ENCODE assay signal across 8 mouse cellular contexts in genomic region chr12:69890051-69890450, GRCm38 (mm10). TPM values are rescaled to one million over a fixed set of nuclear protein-coding genes. Genes with fewer than 3 reads are reported as not detected.
A peak's percentile ranks its signal among the peaks of the same experiment; 100 is the strongest.
DNase-seq lines count a peak whose midpoint lies in the region; ATAC-seq and TF ChIP-seq lines count a peak whose summit lies in the region.

No protein-coding gene starts in this region.

- TF ChIP-seq CTCF in layer of hippocampus, adult 2 months (conservative IDR thresholded peaks at IDR 0.05): no peak

- H3K27me3 ChIP-seq in forebrain, embryonic 12.5 days: no peaks in the 10 kb centered on the region
- H3K27me3 ChIP-seq in limb, embryonic 13.5 days: no peaks in the 10 kb centered on the region
- no peaks in the 10 kb centered on the region for H3K27me3 ChIP-seq in neural tube, embryonic 15.5 days (replicated peaks)

- peak overlapping the region; percentile 84; the same call in 1 of the 2 replicates for H3K4me3 ChIP-seq in layer of hippocampus, adult 2 months
- H3K4me3 ChIP-seq in forebrain, embryonic 12.5 days (replicated peaks): no peak overlapping the region
- H3K4me3 ChIP-seq in limb, embryonic 13.5 days: peak overlapping the region; percentile 89
- H3K4me3 ChIP-seq in neural tube, embryonic 15.5 days (replicated peaks): 0 out of 2 replicates have a peak overlapping the region, but pooled peaks have one; percentile 3

- WGBS in forebrain, embryonic 12.5 days: 43% methylated on average over 6 of the region's 6 CpGs
- 50% methylated on average over 6 of the region's 6 CpGs for WGBS in limb, embryonic 13.5 days
- WGBS in neural tube, embryonic 15.5 days: 51% methylated on average over 6 of the region's 6 CpGs

- no peaks in the 10 kb centered on the region for H3K36me3 ChIP-seq in forebrain, embryonic 12.5 days (replicated peaks)
- H3K36me3 ChIP-seq in limb, embryonic 13.5 days: peaks cover 11% of the 10 kb centered on the region; the same call in 1 of the 2 replicates
- no peaks in the 10 kb centered on the region for H3K36me3 ChIP-seq in neural tube, embryonic 15.5 days

- no peaks in the 10 kb centered on the region for H3K9me3 ChIP-seq in forebrain, embryonic 12.5 days
- no peaks in the 10 kb centered on the region for H3K9me3 ChIP-seq in limb, embryonic 13.5 days
- H3K9me3 ChIP-seq in neural tube, embryonic 15.5 days (replicated peaks): no peaks in the 10 kb centered on the region

- H3K4me1 ChIP-seq in forebrain, embryonic 12.5 days: peaks cover 26% of the 10 kb centered on the region
- H3K4me1 ChIP-seq in limb, embryonic 13.5 days: peaks cover 50% of the 10 kb centered on the region
- H3K4me1 ChIP-seq in neural tube, embryonic 15.5 days: peaks cover 42% of the 10 kb centered on the region

- peak overlapping the region; percentile 63; the same call in 1 of the 2 replicates for H3K4me2 ChIP-seq in forebrain, embryonic 12.5 days
- H3K4me2 ChIP-seq in limb, embryonic 13.5 days (replicated peaks): peak overlapping the region; percentile 76
- peak overlapping the region; percentile 71 for H3K4me2 ChIP-seq in neural tube, embryonic 15.5 days

- DNase-seq in layer of hippocampus, adult 2 months (ENCODE audit: low spot score in 2 of 2): no peak
- DNase-seq in layer of hippocampus, adult 8-10 months (ENCODE audit: low spot score in 2 of 2): no peak
- no peak for DNase-seq in layer of hippocampus, adult 9-10 months (ENCODE audit: low spot score)
- no peak for DNase-seq in cerebellum, postnatal 14 days
- DNase-seq in left cerebral cortex, adult 8-10 months (ENCODE audit: low spot score in 2 of 2): no peak

- no peak overlapping the region for H3K9ac ChIP-seq in forebrain, embryonic 12.5 days
- H3K9ac ChIP-seq in limb, embryonic 13.5 days: peak overlapping the region; percentile 59; the same call in 1 of the 2 replicates
- peak overlapping the region; percentile 6; the same call in 1 of the 2 replicates for H3K9ac ChIP-seq in neural tube, embryonic 15.5 days (replicated peaks)

- no peak for ATAC-seq in forebrain, embryonic 12.5 days (ENCODE audit: low FRiP score)
- no peak for ATAC-seq in limb, embryonic 13.5 days (ENCODE audit: low FRiP score, low read depth)
- ATAC-seq in neural tube, embryonic 15.5 days (ENCODE audit: low FRiP score): no peak

- H3K27ac ChIP-seq in layer of hippocampus, adult 2 months: peak overlapping the region; percentile 98
- no peak overlapping the region for H3K27ac ChIP-seq in forebrain, embryonic 12.5 days
- peak overlapping the region; percentile 55; the same call in 1 of the 2 replicates for H3K27ac ChIP-seq in limb, embryonic 13.5 days
- peak overlapping the region; percentile 55 for H3K27ac ChIP-seq in neural tube, embryonic 15.5 days (replicated peaks)

RNA-seq across cellular contexts. Expression of gene Atl1, which starts 2.4 kb away (rescaled TPM):
- total RNA-seq in layer of hippocampus, adult 2 months (2021): 100 to 1,000 TPM; 195 TPM
- total RNA-seq in layer of hippocampus, adult 8-10 months (2022): 100 to 1,000 TPM; 177 to 196 (median 191) TPM
- 53.8 and 63.2 TPM in 2 replicates for polyA plus RNA-seq in forebrain, embryonic 12.5 days (2016; fragmentation: Nextera tagmentation; extraction: Ambion mirVana)
- polyA plus RNA-seq in limb, embryonic 13.5 days (2015; fragmentation: Nextera tagmentation; extraction: Ambion mirVana): 6.1 and 7.1 TPM in 2 replicates
- polyA plus RNA-seq in neural tube, embryonic 15.5 days (2015; fragmentation: Nextera tagmentation; extraction: Ambion mirVana): 122 and 155 TPM in 2 replicates
- 100 to 1,000 TPM; 216 to 228 (median 225) TPM for total RNA-seq in left cerebral cortex, adult 8-10 months (2022)

RNA-seq across cellular contexts. Expression of gene Map4k5, which starts 2.9 kb away (rescaled TPM):
- total RNA-seq in layer of hippocampus, adult 2 months (2021): 10 to 100 TPM; 44.2 to 47.7 TPM
- 10 to 100 TPM; 42.6 to 49.5 (median 48.4) TPM for total RNA-seq in layer of hippocampus, adult 8-10 months (2022)
- polyA plus RNA-seq in forebrain, embryonic 12.5 days (2016; fragmentation: Nextera tagmentation; extraction: Ambion mirVana): 36.7 and 36.8 TPM in 2 replicates
- polyA plus RNA-seq in limb, embryonic 13.5 days (2015; fragmentation: Nextera tagmentation; extraction: Ambion mirVana): 40.5 and 41.3 TPM in 2 replicates
- 25.4 and 25.8 TPM in 2 replicates for polyA plus RNA-seq in neural tube, embryonic 15.5 days (2015; fragmentation: Nextera tagmentation; extraction: Ambion mirVana)
- total RNA-seq in left cerebral cortex, adult 8-10 months (2022): 10 to 100 TPM; 38.6 to 43.3 (median 39.3) TPM
